Mouse (Mus musculus) C2C12 (cell line): ENCODE results near the gene Tubb4b.

ENCODE experiments used
- CEBPB ChIP-seq: IDR thresholded peaks from one replicate; pipeline ENCODE4 v1.6.1; 2011; ENCODE audit warnings: low read depth, mild to moderate bottlenecking, control low read depth, moderate library complexity
- CTCF ChIP-seq: IDR thresholded peaks from one replicate; pipeline ENCODE4 v1.5.1; 2011; ENCODE audit not compliant: control insufficient read depth, insufficient read depth, insufficient read length
- USF1 ChIP-seq: IDR thresholded peaks from one replicate; pipeline ENCODE4 v1.6.1; 2011; ENCODE audit warnings: low read depth, mild to moderate bottlenecking, control low read depth, moderate library complexity

DNA sequence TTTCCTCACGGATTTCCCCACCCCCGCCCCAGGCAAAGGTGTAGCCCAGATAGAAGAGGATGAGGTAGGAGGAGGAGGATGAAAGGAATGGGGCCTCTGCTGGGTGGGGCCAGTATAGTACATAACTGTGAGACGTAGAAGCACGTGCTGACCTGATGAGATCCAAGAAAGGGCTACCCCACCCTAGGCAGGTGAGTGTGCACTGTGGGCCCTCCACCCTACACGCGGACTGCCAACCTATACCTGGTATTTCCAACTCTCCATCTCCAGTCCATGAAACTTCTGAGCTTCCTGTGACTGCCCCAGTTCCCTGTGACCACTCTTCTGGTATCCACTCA is 16.9 kb upstream of the Tubb4b start:
- TF ChIP-seq CTCF: no peak
- TF ChIP-seq USF1: no peak
- TF ChIP-seq CEBPB: no peak
